Mouse (Mus musculus) neural tube, embryonic 14.5 days (tissue): Measurements from ENCODE around the gene Psen2. TPM values are rescaled to one million over a fixed set of nuclear protein-coding genes. Genes with fewer than 3 reads are reported as not detected.

Source experiments
- ATAC-seq: fragments of 200-750 bp; cut with Nextera tagmentation; 2 replicates; pipeline ENCODE4 v1.8.0; 2017; ENCODE audit warnings: low read depth, mild to moderate bottlenecking, moderate TSS enrichment, moderate library complexity
- H3K27ac ChIP-seq: fragments of 300-500 bp; sonication (generic); 2 replicates; pipeline ENCODE4 v1.5.1; 2014; ENCODE audit warnings: low read depth, mild to moderate bottlenecking, control low read depth, low read length, moderate library complexity, mixed read lengths
- H3K27me3 ChIP-seq: fragments of 300-500 bp; sonication (generic); 2 replicates; pipeline ENCODE4 v1.6.1; 2014; ENCODE audit warnings: low read length; ENCODE audit not compliant: control insufficient read depth, insufficient read depth
- H3K36me3 ChIP-seq: fragments of 300-500 bp; sonication (generic); 2 replicates; pipeline ENCODE4 v1.6.1; 2014; ENCODE audit warnings: low read length, mixed read lengths; ENCODE audit not compliant: control insufficient read depth, insufficient read depth
- H3K4me1 ChIP-seq: fragments of 300-500 bp; sonication (generic); 2 replicates; pipeline ENCODE4 v1.6.1; 2014; ENCODE audit warnings: low read length; ENCODE audit not compliant: control insufficient read depth, insufficient read depth
- H3K4me2 ChIP-seq: fragments of 300-500 bp; sonication (generic); 2 replicates; pipeline ENCODE4 v1.6.1; 2014; ENCODE audit warnings: mild to moderate bottlenecking, low read depth, low read length, control low read depth
- H3K4me3 ChIP-seq: fragments of 300-500 bp; sonication (generic); 2 replicates; pipeline ENCODE4 v1.5.1; 2014; ENCODE audit warnings: low read depth, low read length, control low read depth, mixed read lengths
- H3K9ac ChIP-seq: fragments of 300-500 bp; sonication (generic); replicated peaks from 2 replicates; pipeline ENCODE4 v1.6.1; 2014; ENCODE audit warnings: low read depth, mild to moderate bottlenecking, control low read depth, low read length, mixed read lengths
- H3K9me3 ChIP-seq: fragments of 300-500 bp; sonication (generic); 2 replicates; pipeline ENCODE4 v1.6.1; 2016; ENCODE audit warnings: low read length; ENCODE audit not compliant: control insufficient read depth
- WGBS: fragments of 180-500 bp; shearing (Covaris S2); extraction: QIAGEN DNeasy Blood & Tissue Kit; methylation state at CpG from one replicate; pipeline ENCODE4 v1.1.7; 2014; 5-methylcytosine and 5-hydroxymethylcytosine counted together
- polyA plus RNA-seq: library from polyadenylated mRNA; unstranded; fragments of >200 nt; fragmentation: Nextera tagmentation; extraction: Ambion mirVana; gene quantifications from 2 replicates; pipeline ENCODE4 v1.2.1, GENCODE M21; 2014

Gene Psen2
- polyA plus RNA-seq, 1 experiment from 2014 or later: 16.3 TPM

- no peaks in the 10 kb centered on the region for H3K36me3 ChIP-seq
- WGBS: under 1% methylated on average over 39 of the region's 39 CpGs
- ATAC-seq: peak; percentile 92
- peak overlapping the region; percentile 95 for H3K4me2 ChIP-seq
- H3K27me3 ChIP-seq: no peaks in the 10 kb centered on the region
- H3K4me3 ChIP-seq: peak overlapping the region; percentile 81
- H3K9ac ChIP-seq: peak overlapping the region; percentile 81
- no peaks in the 10 kb centered on the region for H3K9me3 ChIP-seq
- 0 out of 2 replicates have a peak, but pooled peaks cover 2% of the 10 kb centered on the region for H3K4me1 ChIP-seq
- peak overlapping the region; percentile 63 for H3K27ac ChIP-seq
These were observed 7.0 kb downstream of the Psen2 start for GRCm38 (mm10) chr1:180256138-180256674.

DNA sequence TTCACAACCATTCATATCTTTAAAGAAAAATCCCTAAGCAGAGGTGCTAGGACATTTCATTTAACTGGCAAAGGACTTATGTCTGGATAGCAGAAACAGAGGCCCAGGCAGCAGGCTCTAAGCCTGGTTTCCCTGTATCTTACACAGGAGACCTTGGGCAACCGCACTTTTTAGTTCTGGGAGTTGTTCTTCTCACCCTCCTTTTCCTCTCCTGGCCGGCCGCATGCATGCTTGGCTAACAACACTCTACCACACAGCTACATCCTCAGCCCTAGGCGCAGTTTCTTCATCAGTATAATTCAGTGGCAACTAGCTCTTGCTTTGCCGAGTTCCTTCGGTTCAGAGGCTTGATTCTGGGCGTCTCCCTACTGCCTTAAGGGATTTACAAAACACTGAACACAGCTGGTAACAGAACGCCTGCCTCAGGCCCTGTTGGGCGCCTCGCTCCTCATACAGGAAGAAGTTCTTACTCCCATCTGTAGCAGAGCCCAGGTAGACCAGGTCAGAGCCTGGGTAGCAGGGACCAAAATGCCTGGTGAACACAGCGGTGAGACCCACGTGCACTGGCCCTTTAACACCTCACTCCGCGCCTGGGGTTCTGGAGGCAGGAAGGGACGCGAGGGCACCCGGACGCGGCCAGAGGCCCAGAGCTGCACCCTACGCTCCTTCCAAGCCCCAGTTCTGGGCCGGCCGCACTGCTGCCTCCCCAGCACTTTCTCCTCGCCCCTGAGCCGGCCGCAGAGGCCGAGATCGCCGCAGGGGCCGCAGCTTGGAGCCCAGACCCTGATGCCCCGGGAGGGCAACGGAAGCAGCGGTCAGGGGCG is 7.7 kb downstream of the Psen2 start:
- Histone ChIP-seq H3K27me3 (no peaks in the 10 kb centered on the region), H3K4me2 (peak overlapping the region; percentile 95), H3K9me3 (no peaks in the 10 kb centered on the region), H3K4me1 (0 out of 2 replicates have a peak, but pooled peaks cover 2% of the 10 kb centered on the region), H3K9ac (peak overlapping the region; percentile 81), H3K36me3 (no peaks in the 10 kb centered on the region), H3K4me3 (peak overlapping the region; percentile 81), H3K27ac (peak overlapping the region; percentile 63)
- peak; percentile 68 for ATAC-seq
- WGBS: 1% methylated on average over 33 of the region's 33 CpGs

GRCm38 (mm10) chr1:180254316-180254715 is 8.9 kb downstream of the Psen2 start:
- no peak for ATAC-seq
- Histone ChIP-seq H3K9ac (no peak overlapping the region), H3K36me3 (no peaks in the 10 kb centered on the region), H3K27me3 (no peaks in the 10 kb centered on the region), H3K4me1 (peaks cover 7% of the 10 kb centered on the region; the same call in 1 of the 2 replicates), H3K9me3 (no peaks in the 10 kb centered on the region), H3K4me2 (no peak overlapping the region), H3K27ac (no peak overlapping the region), H3K4me3 (no peak overlapping the region)
- WGBS: 94% methylated on average over 5 of the region's 5 CpGs

DNA sequence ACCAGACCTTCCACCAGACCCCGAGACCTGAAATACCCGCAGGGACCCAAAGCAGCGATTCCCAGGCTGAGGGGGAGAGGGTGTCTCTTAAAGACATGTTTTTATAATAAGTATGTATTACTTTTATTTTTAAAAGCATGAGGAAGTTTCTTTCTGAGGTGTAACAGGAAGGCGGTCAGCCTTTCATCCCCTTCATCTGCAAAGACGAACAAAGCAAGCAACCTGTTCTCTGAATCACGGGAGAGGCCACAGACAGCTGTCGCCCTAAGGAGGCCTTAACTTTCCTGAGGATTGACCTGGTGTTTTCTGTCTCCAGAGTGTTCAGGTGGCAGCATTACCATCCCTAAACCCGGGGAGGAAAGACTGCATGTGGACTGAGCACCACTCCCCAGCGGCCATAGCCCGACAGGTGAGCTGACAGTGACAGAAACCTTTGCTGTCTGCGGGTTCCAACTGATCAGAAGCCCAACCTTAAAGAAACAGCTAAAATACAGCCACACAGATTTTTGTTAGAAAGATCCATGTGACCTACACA is 10.5 kb downstream of the Psen2 start:
- no peak for ATAC-seq
- Histone ChIP-seq H3K27me3 (no peaks in the 10 kb centered on the region), H3K4me1 (peaks cover 7% of the 10 kb centered on the region; the same call in 1 of the 2 replicates), H3K27ac (no peak overlapping the region), H3K9ac (no peak overlapping the region), H3K4me3 (no peak overlapping the region), H3K36me3 (no peaks in the 10 kb centered on the region), H3K4me2 (no peak overlapping the region), H3K9me3 (no peaks in the 10 kb centered on the region)
- WGBS: 89% methylated on average over 11 of the region's 11 CpGs

GRCm38 (mm10) chr1:180251176-180252048 is 11.8 kb downstream of the Psen2 start:
- 52% methylated on average over 10 of the region's 10 CpGs for WGBS

DNA sequence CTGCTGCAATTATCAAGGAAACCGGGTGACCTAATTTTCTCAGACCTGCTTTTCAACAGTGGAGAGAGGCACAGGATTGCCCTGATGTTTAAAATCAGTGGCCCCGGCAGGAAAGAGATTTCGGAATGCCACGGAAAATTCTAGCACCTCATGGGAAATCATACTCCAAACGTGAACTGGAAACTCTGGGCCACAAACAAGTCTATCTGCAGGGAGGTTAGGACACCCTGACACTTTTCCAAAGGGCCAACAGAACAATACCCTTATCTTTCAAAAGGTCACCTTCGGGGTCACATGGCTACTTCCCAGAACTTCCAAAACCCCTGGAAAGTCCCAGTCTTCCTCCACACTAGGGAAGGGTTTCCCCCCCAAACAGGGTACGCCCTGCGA is 12.8 kb downstream of the Psen2 start:
- Histone ChIP-seq H3K4me2 (no peak overlapping the region), H3K9ac (no peak overlapping the region)
- 73% methylated on average over 8 of the region's 8 CpGs for WGBS

More at GRCm38 (mm10) chr1:180251176-180252048, 11.8 kb downstream of the Psen2 start:
- H3K4me2 ChIP-seq: no peak overlapping the region
- H3K36me3 ChIP-seq: no peaks in the 10 kb centered on the region
- H3K9me3 ChIP-seq: no peaks in the 10 kb centered on the region
- no peak overlapping the region for H3K9ac ChIP-seq
- no peak for ATAC-seq
- H3K4me1 ChIP-seq: peaks cover 7% of the 10 kb centered on the region; the same call in 1 of the 2 replicates
- no peak overlapping the region for H3K27ac ChIP-seq
- H3K27me3 ChIP-seq: no peaks in the 10 kb centered on the region
- no peak overlapping the region for H3K4me3 ChIP-seq

GRCm38 (mm10) chr1:180249666-180250440 is 13.4 kb downstream of the Psen2 start:
- WGBS: 18% methylated on average over 20 of the region's 20 CpGs
- H3K27ac ChIP-seq: no peak overlapping the region
- H3K9me3 ChIP-seq: no peaks in the 10 kb centered on the region
- H3K27me3 ChIP-seq: no peaks in the 10 kb centered on the region
- no peak overlapping the region for H3K4me3 ChIP-seq
- no peaks in the 10 kb centered on the region for H3K36me3 ChIP-seq
- peak; percentile 85 for ATAC-seq
- peaks cover 5% of the 10 kb centered on the region; the same call in 1 of the 2 replicates for H3K4me1 ChIP-seq
- H3K4me2 ChIP-seq: 0 out of 2 replicates have a peak overlapping the region, but pooled peaks have one; percentile 15
- no peak overlapping the region for H3K9ac ChIP-seq

More for the DNA sequence above, 12.8 kb downstream of the Psen2 start:
- Histone ChIP-seq H3K4me3 (no peak overlapping the region), H3K27ac (no peak overlapping the region), H3K4me1 (peaks cover 7% of the 10 kb centered on the region; the same call in 1 of the 2 replicates), H3K36me3 (no peaks in the 10 kb centered on the region), H3K9me3 (no peaks in the 10 kb centered on the region), H3K27me3 (no peaks in the 10 kb centered on the region)
- ATAC-seq: no peak

DNA sequence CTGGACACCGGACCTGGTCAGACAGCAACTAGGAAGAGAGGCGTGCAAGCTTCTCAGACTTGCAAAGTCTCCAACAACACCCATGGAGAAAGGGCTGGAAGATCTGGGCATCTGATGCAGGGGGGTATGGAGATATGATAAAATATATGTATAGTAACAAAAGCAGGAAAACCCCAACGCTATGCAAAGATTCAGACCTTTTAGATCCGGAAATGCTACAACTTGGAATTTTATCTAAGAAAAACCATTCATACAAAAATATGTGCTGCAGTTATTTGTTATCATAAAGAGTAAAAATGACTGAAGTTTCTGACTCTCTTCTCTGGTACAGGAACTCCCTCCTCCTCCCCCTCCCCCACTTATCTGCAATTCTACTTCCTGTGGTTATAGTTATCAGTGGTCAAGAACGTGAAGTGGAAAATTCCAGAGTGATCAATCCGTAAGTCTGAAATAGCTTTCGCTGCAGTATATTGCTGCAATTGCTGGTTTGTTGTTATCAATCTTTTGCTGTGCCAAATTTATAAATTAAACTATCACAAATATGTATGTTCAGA is 14.6 kb downstream of the Psen2 start:
- Histone ChIP-seq H3K4me1 (peaks cover 5% of the 10 kb centered on the region; the same call in 1 of the 2 replicates), H3K4me3 (no peak overlapping the region), H3K4me2 (no peak overlapping the region), H3K27me3 (no peaks in the 10 kb centered on the region), H3K27ac (no peak overlapping the region), H3K9ac (no peak overlapping the region), H3K9me3 (no peaks in the 10 kb centered on the region), H3K36me3 (no peaks in the 10 kb centered on the region)
- no peak for ATAC-seq
- WGBS: 90% methylated on average over 7 of the region's 7 CpGs
